ENCODE assay signal across 8 mouse cellular contexts in the genomic region with DNA sequence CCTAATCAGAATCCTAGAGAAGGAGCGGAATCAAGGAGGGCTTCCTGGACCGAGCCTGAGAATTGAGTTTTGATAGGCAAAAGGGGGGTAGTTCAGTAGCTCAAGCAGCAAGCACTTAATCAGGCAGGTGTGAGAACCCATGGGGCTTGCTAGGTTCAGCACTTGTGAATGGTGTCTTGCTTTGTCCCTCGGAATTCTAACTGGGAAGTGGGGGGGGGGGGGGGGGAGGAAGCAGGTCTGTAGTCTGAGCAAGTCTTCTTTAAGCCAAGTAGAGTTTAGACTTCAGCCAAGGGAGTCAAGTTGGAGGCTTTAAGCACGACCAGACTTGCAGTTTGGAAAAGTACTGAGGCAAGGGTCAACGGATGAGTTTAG.
A peak's percentile ranks its signal among the peaks of the same experiment; 100 is the strongest.
DNase-seq lines count a peak whose midpoint lies in the region; ATAC-seq and TF ChIP-seq lines count a peak whose summit lies in the region.

No protein-coding gene starts in this region.

- peak overlapping the region; percentile 30 for H3K4me3 ChIP-seq in heart, embryonic 10.5 days
- peak overlapping the region; percentile 10; the same call in 1 of the 2 replicates for H3K4me3 ChIP-seq in heart, postnatal 0 days (ENCODE audit: low read depth, low read length)
- no peak overlapping the region for H3K4me3 ChIP-seq in liver, postnatal 0 days (ENCODE audit: low read depth, low read length)

- no peak overlapping the region for H3K27ac ChIP-seq in heart, embryonic 10.5 days
- H3K27ac ChIP-seq in heart, postnatal 0 days (ENCODE audit: low read depth): peak overlapping the region; percentile 75
- no peak overlapping the region for H3K27ac ChIP-seq in liver, postnatal 0 days (ENCODE audit: low read depth)

- TF ChIP-seq EP300 in heart, postnatal 0 days (IDR thresholded peaks at IDR 0.05; ENCODE audit: low read depth): no peak
- no peak for TF ChIP-seq EP300 in liver, postnatal 0 days (IDR thresholded peaks at IDR 0.05; ENCODE audit: low read depth)

- peak overlapping the region; percentile 46 for H3K4me2 ChIP-seq in heart, postnatal 0 days (ENCODE audit: low read depth, low read length)
- peak overlapping the region; percentile 47 for H3K4me2 ChIP-seq in liver, postnatal 0 days (ENCODE audit: low read depth, low read length)

- no peak for TF ChIP-seq CTCF in heart, postnatal 0 days (IDR thresholded peaks at IDR 0.05; ENCODE audit: low read depth)
- TF ChIP-seq CTCF in liver, postnatal 0 days (IDR thresholded peaks at IDR 0.05; ENCODE audit: low read depth): no peak

- intact Hi-C loops in heart, postnatal 10 days (cut with DNase I): no loop called here

- no peaks in the 10 kb centered on the region for H3K27me3 ChIP-seq in heart, embryonic 10.5 days (ENCODE audit: insufficient read depth, poor library complexity, severe bottlenecking)
- H3K27me3 ChIP-seq in heart, postnatal 0 days (ENCODE audit: control insufficient read depth, insufficient read depth, low read length): no peaks in the 10 kb centered on the region
- no peaks in the 10 kb centered on the region for H3K27me3 ChIP-seq in liver, postnatal 0 days (ENCODE audit: insufficient read depth, low read length)

- no peak for ATAC-seq in heart, postnatal 0 days (ENCODE audit: insufficient read depth, low read depth)
- ATAC-seq in liver, postnatal 0 days: no peak
- no peak for ATAC-seq in megakaryocyte progenitor cell, adult 5-6 weeks (replicated peaks; ENCODE audit: poor library complexity)

- no peak for DNase-seq in heart, embryonic 10.5 days (ENCODE audit: low spot score)
- DNase-seq in heart, postnatal 10 days: no peak
- DNase-seq in ZHBTc4 (ENCODE audit: low read depth, low spot score): peak; percentile 21
- no peak for DNase-seq in heart, postnatal 0 days (ENCODE audit: low spot score)
- no peak for DNase-seq in liver, postnatal 0 days
- no peak for DNase-seq in embryo, embryonic 9.5 days (ENCODE audit: extremely low spot score)
- no peak for DNase-seq in spleen, postnatal 4 days (ENCODE audit: low spot score in 2 of 2)

- H3K36me3 ChIP-seq in heart, embryonic 10.5 days: no peaks in the 10 kb centered on the region
- H3K36me3 ChIP-seq in heart, postnatal 0 days (replicated peaks; ENCODE audit: control insufficient read depth, insufficient read depth, low read length): no peaks in the 10 kb centered on the region
- no peaks in the 10 kb centered on the region for H3K36me3 ChIP-seq in liver, postnatal 0 days (replicated peaks; ENCODE audit: insufficient read depth, low read length)

- H3K4me1 ChIP-seq in heart, embryonic 10.5 days: peaks cover 2% of the 10 kb centered on the region; the same call in 1 of the 2 replicates
- 0 out of 2 replicates have a peak, but pooled peaks cover 7% of the 10 kb centered on the region for H3K4me1 ChIP-seq in heart, postnatal 0 days (ENCODE audit: control insufficient read depth, insufficient read depth)
- H3K4me1 ChIP-seq in liver, postnatal 0 days (ENCODE audit: insufficient read depth): no peaks in the 10 kb centered on the region

- no peaks in the 10 kb centered on the region for H3K9me3 ChIP-seq in heart, embryonic 10.5 days
- H3K9me3 ChIP-seq in heart, postnatal 0 days (replicated peaks; ENCODE audit: control insufficient read depth, low read length): no peaks in the 10 kb centered on the region
- no peaks in the 10 kb centered on the region for H3K9me3 ChIP-seq in liver, postnatal 0 days (ENCODE audit: low read length)

- no peak overlapping the region for H3K9ac ChIP-seq in heart, postnatal 0 days (replicated peaks; ENCODE audit: low read depth, low read length)
- no peak overlapping the region for H3K9ac ChIP-seq in liver, postnatal 0 days (replicated peaks)

- 40% methylated on average over 5 of the region's 5 CpGs for WGBS in heart, embryonic 10.5 days
- 41% methylated on average over 5 of the region's 5 CpGs for WGBS in heart, postnatal 0 days
- 32% methylated on average over 5 of the region's 5 CpGs for WGBS in liver, postnatal 0 days (ENCODE audit: insufficient replicate concordance)
